Mouse (Mus musculus): Measurements from ENCODE around the gene Snx21.

GRCm38 (mm10) chr2:164783926-164784581 lies 1.6 kb upstream of the Snx21 start:
- TF ChIP-seq TAL1 (IDR thresholded peaks at IDR 0.05; ENCODE audit: low read length) (no peak), GATA1 (IDR thresholded peaks at IDR 0.05; ENCODE audit: low read length) (no peak)

Data from erythroblast, embryonic 14.5 days (primary cell).